Mouse (Mus musculus) forebrain, embryonic 14.5 days (tissue): ENCODE measurements at regions not wholly inside any gene's neighbourhood (a gene's known extent, or its start where the extent isn't known, plus 50 kb on each side); places are given as distances from the start of the nearest gene placed in this dataset.

Experiments used
- ATAC-seq: fragments of 200-750 bp; cut with Nextera tagmentation; 2 replicates; pipeline ENCODE4 v1.8.0; 2017; ENCODE audit warnings: mild to moderate bottlenecking, moderate library complexity
- DNase-seq: peaks from one replicate; pipeline ENCODE4 v3.0.0-alpha.2; 2015; ENCODE audit warnings: low spot score
- H3K27ac ChIP-seq: fragments of 300-500 bp; sonication (generic); 2 replicates; pipeline ENCODE4 v1.5.1; 2014; ENCODE audit warnings: low read depth, mild to moderate bottlenecking, control low read depth, low read length, moderate library complexity
- H3K27me3 ChIP-seq: fragments of 300-500 bp; sonication (generic); replicated peaks from 2 replicates; pipeline ENCODE4 v1.6.1; 2014; ENCODE audit warnings: low read length, control low read depth, mixed read lengths; ENCODE audit not compliant: control insufficient read depth, insufficient read depth
- H3K36me3 ChIP-seq: fragments of 300-500 bp; sonication (generic); 2 replicates; pipeline ENCODE4 v1.6.1; 2014; ENCODE audit warnings: low read length, control low read depth; ENCODE audit not compliant: control insufficient read depth, insufficient read depth
- H3K4me1 ChIP-seq: fragments of 300-500 bp; sonication (generic); 2 replicates; pipeline ENCODE4 v1.6.1; 2014; ENCODE audit warnings: antibody characterized with exemption, low read length, control low read depth; ENCODE audit not compliant: control insufficient read depth, insufficient read depth
- H3K4me2 ChIP-seq: fragments of 300-500 bp; sonication (generic); 2 replicates; pipeline ENCODE4 v1.6.1; 2014; ENCODE audit warnings: mild to moderate bottlenecking, control low read depth, low read length
- H3K4me3 ChIP-seq: fragments of 300-500 bp; sonication (generic); 2 replicates; pipeline ENCODE4 v1.5.1; 2014; ENCODE audit warnings: low read depth, low read length, control low read depth
- H3K9ac ChIP-seq: fragments of 300-500 bp; sonication (generic); 2 replicates; pipeline ENCODE4 v1.6.1; 2014; ENCODE audit warnings: mild to moderate bottlenecking, low read length, control low read depth, moderate library complexity
- H3K9me3 ChIP-seq: fragments of 300-500 bp; sonication (generic); replicated peaks from 2 replicates; pipeline ENCODE4 v1.6.1; 2016; ENCODE audit warnings: low read length, control low read depth, mixed read lengths; ENCODE audit not compliant: control insufficient read depth
- WGBS: fragments of 180-500 bp; shearing (Covaris S2); extraction: QIAGEN DNeasy Blood & Tissue Kit; methylation state at CpG from one replicate; pipeline ENCODE4 v1.1.7; 2014; 5-methylcytosine and 5-hydroxymethylcytosine counted together

DNA sequence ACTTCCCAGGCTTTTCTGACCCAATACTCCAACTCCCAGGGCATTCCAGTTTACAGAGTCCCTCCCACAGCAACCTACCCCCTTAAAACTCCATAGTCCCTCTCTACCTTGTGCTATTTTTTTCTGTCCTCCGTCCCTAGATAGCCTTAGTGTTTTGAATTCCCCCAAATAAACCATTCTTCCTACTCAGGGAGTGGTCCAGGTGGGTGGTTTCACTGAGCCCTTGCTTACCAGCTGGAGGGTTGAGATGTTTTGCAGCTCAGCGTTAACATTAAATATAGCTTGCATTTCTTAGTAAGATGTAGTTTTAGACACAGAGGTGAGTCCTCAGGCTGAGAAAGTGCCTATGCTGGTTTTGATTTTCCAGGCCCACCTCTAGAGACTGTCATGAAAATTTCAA lies 313.0 kb downstream of the Bmper start:
- no peaks in the 10 kb centered on the region for H3K4me1 ChIP-seq
- no peak overlapping the region for H3K4me2 ChIP-seq
- H3K4me3 ChIP-seq: no peak overlapping the region
- no peak overlapping the region for H3K27ac ChIP-seq
- H3K9ac ChIP-seq: no peak overlapping the region
- no peak for ATAC-seq
- no peaks in the 10 kb centered on the region for H3K36me3 ChIP-seq
- no peaks in the 10 kb centered on the region for H3K9me3 ChIP-seq
- H3K27me3 ChIP-seq: no peaks in the 10 kb centered on the region
- 87% methylated on average over 2 of the region's 2 CpGs for WGBS
- DNase-seq: no peak

- H3K36me3 ChIP-seq: no peaks in the 10 kb centered on the region
- H3K4me1 ChIP-seq: no peaks in the 10 kb centered on the region
- no peaks in the 10 kb centered on the region for H3K9me3 ChIP-seq
- 75% methylated on average over 5 of the region's 5 CpGs for WGBS
- H3K4me3 ChIP-seq: no peak overlapping the region
- no peak overlapping the region for H3K4me2 ChIP-seq
- DNase-seq (no peak), ATAC-seq (no peak)
- no peaks in the 10 kb centered on the region for H3K27me3 ChIP-seq
- no peak overlapping the region for H3K9ac ChIP-seq
- no peak overlapping the region for H3K27ac ChIP-seq
Measured at GRCm38 (mm10) chr9:23538051-23538450, 315.2 kb downstream of the Bmper start.

- Histone ChIP-seq H3K4me3 (no peak overlapping the region), H3K27me3 (no peaks in the 10 kb centered on the region), H3K4me1 (no peaks in the 10 kb centered on the region), H3K9ac (no peak overlapping the region), H3K4me2 (no peak overlapping the region), H3K9me3 (no peaks in the 10 kb centered on the region), H3K27ac (no peak overlapping the region), H3K36me3 (no peaks in the 10 kb centered on the region)
- WGBS: 45% methylated on average over 2 of the region's 2 CpGs
- ATAC-seq: no peak; the same call in 1 of the 2 replicates
- peak; percentile 61 for DNase-seq
Measured at GRCm38 (mm10) chr9:23551692-23552091, 328.8 kb downstream of the Bmper start.

DNA sequence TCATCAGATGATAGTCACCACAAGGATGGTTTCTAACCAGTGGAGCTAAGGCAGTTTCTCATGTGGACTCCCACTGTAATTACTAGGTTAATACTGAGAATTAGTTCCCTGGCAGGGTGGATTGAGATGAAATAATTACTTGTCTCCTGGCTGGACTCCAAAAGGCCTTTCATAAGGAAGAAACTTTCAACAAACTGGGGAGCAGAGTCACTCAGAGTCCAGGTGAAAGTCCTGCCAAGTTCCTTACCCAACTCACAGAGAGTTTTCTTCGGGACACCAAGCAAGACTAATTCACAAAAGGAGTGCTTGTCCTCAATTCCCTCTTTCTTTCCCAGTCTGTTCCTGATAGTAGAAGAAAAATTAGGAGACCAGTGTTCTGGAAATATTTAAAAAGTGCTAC lies 330.9 kb downstream of the Bmper start:
- Histone ChIP-seq H3K36me3 (no peaks in the 10 kb centered on the region), H3K4me1 (no peaks in the 10 kb centered on the region), H3K27ac (no peak overlapping the region), H3K9ac (no peak overlapping the region), H3K27me3 (no peaks in the 10 kb centered on the region), H3K4me3 (no peak overlapping the region), H3K4me2 (no peak overlapping the region), H3K9me3 (no peaks in the 10 kb centered on the region)
- ATAC-seq (no peak), DNase-seq (no peak)
- 71% methylated on average over 1 of the region's 1 CpGs for WGBS

GRCm38 (mm10) chr9:23557601-23558000 lies 334.7 kb downstream of the Bmper start:
- Histone ChIP-seq H3K36me3 (no peaks in the 10 kb centered on the region), H3K4me3 (no peak overlapping the region), H3K4me2 (no peak overlapping the region), H3K9me3 (no peaks in the 10 kb centered on the region), H3K27ac (no peak overlapping the region), H3K27me3 (no peaks in the 10 kb centered on the region), H3K9ac (no peak overlapping the region), H3K4me1 (no peaks in the 10 kb centered on the region)
- 57% methylated on average over 3 of the region's 3 CpGs for WGBS
- DNase-seq: no peak
- ATAC-seq: 0 out of 2 replicates have a peak, but pooled peaks have one; percentile 34

GRCm38 (mm10) chr9:23561924-23562323 lies 339.0 kb downstream of the Bmper start:
- WGBS: 48% methylated on average over 3 of the region's 3 CpGs
- Histone ChIP-seq H3K9me3 (no peaks in the 10 kb centered on the region), H3K4me2 (no peak overlapping the region), H3K4me1 (no peaks in the 10 kb centered on the region), H3K27ac (no peak overlapping the region), H3K9ac (no peak overlapping the region), H3K36me3 (no peaks in the 10 kb centered on the region), H3K27me3 (no peaks in the 10 kb centered on the region), H3K4me3 (no peak overlapping the region)
- ATAC-seq (no peak), DNase-seq (no peak)

GRCm38 (mm10) chr9:23567081-23567480 lies 344.2 kb downstream of the Bmper start:
- H3K27ac ChIP-seq: no peak overlapping the region
- DNase-seq (no peak), ATAC-seq (no peak)
- H3K9me3 ChIP-seq: no peaks in the 10 kb centered on the region
- H3K9ac ChIP-seq: no peak overlapping the region
- no peaks in the 10 kb centered on the region for H3K4me1 ChIP-seq
- no peaks in the 10 kb centered on the region for H3K27me3 ChIP-seq
- no peak overlapping the region for H3K4me2 ChIP-seq
- H3K36me3 ChIP-seq: no peaks in the 10 kb centered on the region
- no peak overlapping the region for H3K4me3 ChIP-seq

DNA sequence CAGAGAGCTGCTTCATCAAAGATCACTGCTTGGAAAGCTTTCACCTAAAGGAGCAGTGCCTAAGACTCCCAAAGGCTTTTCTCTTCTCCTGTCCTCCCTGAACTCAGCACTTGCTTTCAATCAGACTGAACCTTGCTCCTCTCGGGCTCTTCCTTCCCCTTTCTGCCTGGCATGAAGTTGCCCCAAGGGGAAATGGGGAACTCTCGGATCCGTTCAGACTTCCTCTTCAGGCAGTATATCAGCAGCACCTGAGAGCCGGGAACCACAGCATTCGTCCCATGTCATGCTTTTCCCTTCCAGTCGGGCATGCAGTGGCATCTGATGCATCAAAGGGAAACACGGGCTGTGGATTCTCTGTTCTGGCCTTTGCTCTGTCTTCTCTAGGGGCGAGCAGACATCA lies 347.3 kb downstream of the Bmper start:
- Histone ChIP-seq H3K27ac (no peak overlapping the region), H3K9me3 (no peaks in the 10 kb centered on the region), H3K4me3 (no peak overlapping the region), H3K4me2 (no peak overlapping the region), H3K36me3 (no peaks in the 10 kb centered on the region), H3K27me3 (no peaks in the 10 kb centered on the region), H3K4me1 (no peaks in the 10 kb centered on the region), H3K9ac (no peak overlapping the region)
- ATAC-seq (no peak), DNase-seq (no peak)
- 75% methylated on average over 8 of the region's 8 CpGs for WGBS

DNA sequence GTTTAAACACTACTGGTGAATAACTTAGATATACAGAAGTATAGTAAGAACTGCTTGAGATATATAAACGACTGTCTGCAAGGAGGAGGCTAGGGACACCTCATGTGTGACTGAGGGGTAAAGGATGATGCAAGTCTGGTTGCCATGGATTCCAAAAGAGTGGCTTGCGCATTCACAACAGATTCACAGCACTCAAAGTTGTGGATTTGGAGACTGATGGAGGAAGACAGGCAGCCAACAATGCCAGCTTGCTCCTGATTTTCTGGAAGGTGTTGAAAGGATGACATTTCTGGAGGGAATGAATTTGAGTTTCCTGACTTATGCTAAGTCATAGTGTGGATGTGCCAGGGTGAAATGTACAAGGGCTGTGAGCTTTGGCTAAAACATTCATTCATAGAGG lies 353.4 kb downstream of the Bmper start:
- H3K27ac ChIP-seq: no peak overlapping the region
- no peak for ATAC-seq
- DNase-seq: peak; percentile 69

More for the DNA sequence above, 353.4 kb downstream of the Bmper start:
- Histone ChIP-seq H3K9ac (no peak overlapping the region), H3K27me3 (no peaks in the 10 kb centered on the region), H3K4me3 (no peak overlapping the region), H3K4me2 (no peak overlapping the region), H3K36me3 (no peaks in the 10 kb centered on the region), H3K4me1 (peaks cover 4% of the 10 kb centered on the region), H3K9me3 (no peaks in the 10 kb centered on the region)
- 66% methylated on average over 2 of the region's 2 CpGs for WGBS
